Comparison of ENCODE assay signal across 8 mouse cellular contexts in genomic region chr1:89631747-89632146, GRCm38 (mm10).
A peak's percentile ranks its signal among the peaks of the same experiment; 100 is the strongest.
DNase-seq lines count a peak whose midpoint lies in the region; ATAC-seq and TF ChIP-seq lines count a peak whose summit lies in the region.

No protein-coding gene starts in this region.

- no peak overlapping the region for H3K27ac ChIP-seq in gastrocnemius, adult 2 months
- H3K27ac ChIP-seq in neural tube, embryonic 11.5 days (ENCODE audit: low read depth, low read length), result no peak overlapping the region
- no peak overlapping the region for H3K27ac ChIP-seq in neural tube, embryonic 15.5 days (replicated peaks)

- no peaks in the 10 kb centered on the region for H3K27me3 ChIP-seq in neural tube, embryonic 11.5 days (ENCODE audit: control insufficient read depth, insufficient read depth, low read length)
- no peaks in the 10 kb centered on the region for H3K27me3 ChIP-seq in neural tube, embryonic 15.5 days (replicated peaks)

- intact Hi-C loops in gastrocnemius, adult 2 months (cut with DNase I), result loop anchor here (2.0 to 5.0 kb wide), 2 partner anchors 105 to 309 kb away; no protein-coding TSS in a partner anchor
- intact Hi-C loops in gastrocnemius, postnatal 14 days (cut with DNase I; ENCODE audit: low total_unique reads), result loop anchor here (5.0 kb wide), 1 partner anchor 399 kb away; no protein-coding TSS in a partner anchor
- intact Hi-C loops in heart, postnatal 36 days (cut with DNase I), result loop anchor here (1.0 to 2.0 kb wide), 2 partner anchors 51 to 396 kb away; no protein-coding TSS in a partner anchor

- H3K36me3 ChIP-seq in neural tube, embryonic 11.5 days (ENCODE audit: control insufficient read depth, insufficient read depth, low read length), result peaks cover 3% of the 10 kb centered on the region; the same call in 1 of the 2 replicates
- peaks cover 38% of the 10 kb centered on the region for H3K36me3 ChIP-seq in neural tube, embryonic 15.5 days

- H3K4me1 ChIP-seq in neural tube, embryonic 11.5 days (ENCODE audit: control insufficient read depth, insufficient read depth, low read length), result no peaks in the 10 kb centered on the region
- H3K4me1 ChIP-seq in neural tube, embryonic 15.5 days, result peaks cover 8% of the 10 kb centered on the region

- ATAC-seq in neural tube, embryonic 11.5 days (ENCODE audit: insufficient read depth, low FRiP score, low TSS enrichment), result no peak
- ATAC-seq in neural tube, embryonic 15.5 days (ENCODE audit: low FRiP score), result no peak

- WGBS in neural tube, embryonic 11.5 days, result 44% methylated on average over 1 of the region's 1 CpGs
- WGBS in neural tube, embryonic 15.5 days, result 42% methylated on average over 1 of the region's 1 CpGs

- no peaks in the 10 kb centered on the region for H3K9me3 ChIP-seq in neural tube, embryonic 11.5 days (ENCODE audit: control insufficient read depth, low read length)
- H3K9me3 ChIP-seq in neural tube, embryonic 15.5 days (replicated peaks), result no peaks in the 10 kb centered on the region

- DNase-seq in gastrocnemius, adult 2 months, result no peak
- no peak for DNase-seq in gastrocnemius, postnatal 14 days
- peak; percentile 25 for DNase-seq in neural tube, embryonic 11.5 days (ENCODE audit: low spot score)
- peak; percentile 71 for DNase-seq in embryo, embryonic 11 days
- peak; percentile 43 for DNase-seq in skeletal muscle tissue, adult 2 months (ENCODE audit: low read depth, low spot score)
- no peak for DNase-seq in yolk sac, embryonic 10.5 days (ENCODE audit: low spot score)
- no peak for DNase-seq in heart, postnatal 36 days

- no peak overlapping the region for H3K4me3 ChIP-seq in gastrocnemius, adult 2 months
- H3K4me3 ChIP-seq in neural tube, embryonic 11.5 days (ENCODE audit: low read depth, low read length), result no peak overlapping the region
- H3K4me3 ChIP-seq in neural tube, embryonic 15.5 days (replicated peaks), result no peak overlapping the region

- H3K9ac ChIP-seq in neural tube, embryonic 11.5 days (ENCODE audit: low read length), result no peak overlapping the region
- H3K9ac ChIP-seq in neural tube, embryonic 15.5 days (replicated peaks), result no peak overlapping the region

- H3K4me2 ChIP-seq in neural tube, embryonic 11.5 days (ENCODE audit: low read depth), result no peak overlapping the region
- no peak overlapping the region for H3K4me2 ChIP-seq in neural tube, embryonic 15.5 days

- peak; percentile 85 for TF ChIP-seq CTCF in gastrocnemius, adult 2 months (IDR thresholded peaks at IDR 0.05)

Comparison
In these comparisons a context has a peak if more than half of its experiments do, and no peak if none do; other contexts are left out.
1. DNase-seq: peak in neural tube, embryonic 11.5 days (single experiment), embryo, embryonic 11 days (single experiment) and skeletal muscle tissue, adult 2 months (single experiment); none in gastrocnemius, adult 2 months (single experiment), gastrocnemius, postnatal 14 days (single experiment), yolk sac, embryonic 10.5 days (single experiment) and heart, postnatal 36 days (0 of 2).